Mouse (Mus musculus): ENCODE data around the gene Lrmda.

DNA sequence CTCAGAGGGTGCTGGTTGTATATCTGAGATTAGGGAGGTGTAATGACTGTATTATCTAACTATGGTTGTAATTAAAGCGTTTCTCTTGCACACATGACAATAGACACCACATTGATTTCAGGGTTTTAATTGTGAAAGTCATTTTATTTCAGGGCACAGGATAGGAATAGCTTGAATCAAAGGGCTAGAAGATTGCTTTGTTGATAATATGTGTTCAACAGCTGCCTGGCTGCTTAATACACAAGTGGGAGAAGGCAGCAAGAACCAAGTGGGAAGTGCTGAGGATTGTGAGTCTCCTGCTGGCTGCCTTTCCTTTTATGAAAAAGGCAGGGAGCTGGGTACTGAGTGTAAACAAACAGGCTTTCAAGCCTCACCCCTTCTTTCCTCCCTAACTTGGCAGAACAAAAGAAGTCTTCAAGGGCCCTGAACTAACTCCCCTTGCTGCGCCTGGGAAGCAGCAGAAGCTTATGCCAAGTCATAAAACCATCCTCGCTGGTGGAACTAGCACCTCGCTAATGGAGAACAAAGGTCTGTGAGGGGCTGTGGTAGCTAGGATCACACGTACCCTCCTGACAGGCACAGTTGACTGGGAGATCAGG lies 726.5 kb downstream of the Lrmda start:
- TF ChIP-seq CTCF (IDR thresholded peaks at IDR 0.05; ENCODE audit: extremely low read depth, insufficient read depth, low read length), result no peak
- TF ChIP-seq POLR2A (IDR thresholded peaks at IDR 0.05; ENCODE audit: extremely low read depth, insufficient read depth, low read length), result no peak
